Mouse (Mus musculus) right cerebral cortex, postnatal 25 days (tissue): Measurements from ENCODE around the gene Trappc1.

ENCODE experiments used
- DNase-seq: peaks from one replicate; pipeline ENCODE4 v3.0.0; 2022

Trappc1 gene

GRCm38 (mm10) chr11:69369990-69370816 lies 46.4 kb downstream of the Trappc1 start:
- DNase-seq = no peak

- DNase-seq = no peak
Observed at GRCm38 (mm10) chr11:69370817-69371215, 47.0 kb downstream of the Trappc1 start.

- no peak for DNase-seq
Observed at GRCm38 (mm10) chr11:69371601-69372000, 47.8 kb downstream of the Trappc1 start.

GRCm38 (mm10) chr11:69372056-69372779 lies 48.4 kb downstream of the Trappc1 start:
- DNase-seq = peak; percentile 64

GRCm38 (mm10) chr11:69372780-69373170 lies 49.0 kb downstream of the Trappc1 start:
- DNase-seq = no peak

- DNase-seq = no peak
Observed at GRCm38 (mm10) chr11:69373223-69373965, 49.6 kb downstream of the Trappc1 start.
